17 mouse cellular contexts compared by ENCODE assay signal in the genomic region with DNA sequence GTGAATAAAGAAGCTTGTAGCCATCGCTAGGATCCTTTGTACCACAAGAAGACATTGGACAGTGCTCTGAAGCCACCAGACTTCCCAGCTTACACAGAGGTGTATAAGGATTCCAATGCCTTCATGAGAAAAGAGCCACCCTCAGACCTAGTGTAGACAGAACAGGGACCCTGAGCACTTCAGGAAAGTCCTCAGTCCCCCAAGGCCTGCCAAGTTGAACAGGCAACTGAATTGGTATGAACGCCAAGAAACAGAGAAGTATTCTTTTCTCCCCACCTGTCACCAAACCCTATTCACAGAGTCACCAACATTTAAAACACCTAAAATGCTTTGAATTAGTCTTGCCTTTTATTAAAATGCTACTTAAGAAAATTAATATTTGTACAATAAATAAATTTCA.
"Had no signal": no experiment of that assay in that cellular context is flagged by ENCODE, and none has a peak within 500 bp of the region (broad histone marks: within the 10 kb centered on the region; RNA-seq: fewer than 3 reads in every experiment).

No protein-coding gene starts in this region.

- H3K4me2 ChIP-seq: lung, embryonic 14.5 days; midbrain, embryonic 12.5 days; neural tube, embryonic 13.5 days; neural tube, embryonic 15.5 days had no signal

- H3K9me3 ChIP-seq: midbrain, embryonic 10.5 days; midbrain, embryonic 12.5 days; neural tube, embryonic 13.5 days; neural tube, embryonic 15.5 days had no signal

- H3K27me3 ChIP-seq: midbrain, embryonic 12.5 days; neural tube, embryonic 13.5 days; neural tube, embryonic 15.5 days had no signal

- DNase-seq: lung, adult 18-20 months; lung, embryonic 14.5 days; lung, postnatal 10 days; lung, postnatal 4 days; retina, postnatal 1 day; right cerebral cortex, adult 18-20 months; right cerebral cortex, postnatal 25 days; right cerebral cortex, postnatal 4 days; spleen, adult 18-20 months; thymus, adult 18-20 months; thymus, postnatal 25 days; thymus, postnatal 4 days had no signal

- H3K4me3 ChIP-seq: midbrain, embryonic 10.5 days; midbrain, embryonic 12.5 days; myocyte; neural tube, embryonic 13.5 days; neural tube, embryonic 15.5 days had no signal

- H3K9ac ChIP-seq: lung, embryonic 14.5 days; midbrain, embryonic 12.5 days; neural tube, embryonic 13.5 days; neural tube, embryonic 15.5 days had no signal

- H3K27ac ChIP-seq: midbrain, embryonic 10.5 days; midbrain, embryonic 12.5 days; neural tube, embryonic 13.5 days; neural tube, embryonic 15.5 days had no signal

- H3K4me1 ChIP-seq: midbrain, embryonic 10.5 days; midbrain, embryonic 12.5 days; neural tube, embryonic 13.5 days; neural tube, embryonic 15.5 days had no signal

- H3K36me3 ChIP-seq: midbrain, embryonic 10.5 days; midbrain, embryonic 12.5 days; neural tube, embryonic 13.5 days; neural tube, embryonic 15.5 days had no signal
